9 mouse cellular contexts compared by ENCODE assay signal in the genomic region with DNA sequence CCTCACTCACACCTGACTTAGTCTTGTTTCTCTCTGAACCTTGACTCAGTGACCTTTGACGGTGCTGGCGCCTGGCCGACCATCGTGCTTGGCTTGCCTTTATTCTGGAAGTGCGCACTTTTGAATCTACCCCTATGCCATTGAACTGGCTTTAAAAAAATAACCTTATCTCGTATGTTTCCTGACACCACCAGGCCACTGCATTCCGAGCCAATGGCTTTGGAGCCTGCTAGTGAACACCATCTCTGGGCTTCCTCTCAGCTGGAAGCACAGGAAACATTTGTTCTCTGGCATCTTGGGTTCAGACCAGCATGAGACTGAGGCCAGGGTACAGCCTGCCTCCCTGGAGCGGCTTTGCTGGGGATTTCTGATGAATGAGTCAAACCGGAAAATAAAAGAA. TPM values are rescaled to one million over a fixed set of nuclear protein-coding genes. Genes with fewer than 3 reads are reported as not detected.
DNase-seq lines count a peak whose midpoint lies in the region; ATAC-seq lines count a peak whose summit lies in the region.
"Had no signal": no experiment of that assay in that cellular context is flagged by ENCODE, and none has a peak within 500 bp of the region (broad histone marks: within the 10 kb centered on the region; RNA-seq: fewer than 3 reads in every experiment).

No protein-coding gene starts in this region.

- peak; percentile 33; the same call in 1 of the 2 replicates for ATAC-seq in heart, embryonic 13.5 days (ENCODE audit: extremely low read depth, insufficient number of reproducible peaks, low FRiP score, low TSS enrichment)
- ATAC-seq in liver, embryonic 11.5 days (replicated peaks; ENCODE audit: low FRiP score): 0 out of 2 replicates have a peak, but pooled peaks have one; percentile 39
- ATAC-seq in hindbrain, embryonic 13.5 days (ENCODE audit: low FRiP score): no peak
- ATAC-seq in forebrain, embryonic 11.5 days (replicated peaks; ENCODE audit: low FRiP score): no peak

- no peak overlapping the region for H3K9ac ChIP-seq in heart, embryonic 13.5 days
- no peak overlapping the region for H3K9ac ChIP-seq in liver, embryonic 11.5 days (ENCODE audit: low read depth, low read length)
- H3K9ac ChIP-seq in hindbrain, embryonic 13.5 days: no peak overlapping the region
- H3K9ac ChIP-seq in forebrain, embryonic 11.5 days (ENCODE audit: low read length): no peak overlapping the region

- H3K4me3 ChIP-seq in brown adipose tissue, adult 24 weeks (ENCODE audit: insufficient read depth, low read depth, low read length): no peak overlapping the region
- H3K4me3 ChIP-seq in heart, embryonic 13.5 days: no peak overlapping the region
- H3K4me3 ChIP-seq in liver, embryonic 11.5 days (ENCODE audit: low read depth, low read length): no peak overlapping the region
- H3K4me3 ChIP-seq in hindbrain, embryonic 13.5 days: no peak overlapping the region
- H3K4me3 ChIP-seq in forebrain, embryonic 11.5 days (ENCODE audit: low read depth, low read length): no peak overlapping the region

- peak overlapping the region; percentile 100 for H3K27ac ChIP-seq in brown adipose tissue, adult 24 weeks (replicated peaks; ENCODE audit: low read depth, low read length)
- peak overlapping the region; percentile 77 for H3K27ac ChIP-seq in heart, embryonic 13.5 days (replicated peaks)
- H3K27ac ChIP-seq in liver, embryonic 11.5 days (ENCODE audit: low read depth, low read length): no peak overlapping the region
- no peak overlapping the region for H3K27ac ChIP-seq in hindbrain, embryonic 13.5 days
- no peak overlapping the region for H3K27ac ChIP-seq in forebrain, embryonic 11.5 days (ENCODE audit: low read depth, low read length)

- H3K4me1 ChIP-seq in brown adipose tissue, adult 24 weeks (ENCODE audit: control insufficient read depth, insufficient read depth, insufficient read length, low read length): peaks cover 58% of the 10 kb centered on the region
- H3K4me1 ChIP-seq in heart, embryonic 13.5 days: peaks cover 47% of the 10 kb centered on the region
- H3K4me1 ChIP-seq in liver, embryonic 11.5 days (replicated peaks; ENCODE audit: control insufficient read depth, insufficient read depth, low read length): peaks cover 10% of the 10 kb centered on the region
- peaks cover 34% of the 10 kb centered on the region for H3K4me1 ChIP-seq in hindbrain, embryonic 13.5 days (replicated peaks)
- 0 out of 2 replicates have a peak, but pooled peaks cover 3% of the 10 kb centered on the region for H3K4me1 ChIP-seq in forebrain, embryonic 11.5 days (replicated peaks; ENCODE audit: control insufficient read depth, insufficient read depth, low read length)

- H3K9me3 ChIP-seq in heart, embryonic 13.5 days: no peaks in the 10 kb centered on the region
- H3K9me3 ChIP-seq in liver, embryonic 11.5 days (ENCODE audit: control insufficient read depth, low read length): no peaks in the 10 kb centered on the region
- H3K9me3 ChIP-seq in hindbrain, embryonic 13.5 days: no peaks in the 10 kb centered on the region
- H3K9me3 ChIP-seq in forebrain, embryonic 11.5 days (ENCODE audit: control insufficient read depth, low read length): no peaks in the 10 kb centered on the region
- H3K9me3 ChIP-seq: G1E had no signal

- 39% methylated on average over 9 of the region's 9 CpGs for WGBS in heart, embryonic 13.5 days
- WGBS in liver, embryonic 11.5 days: 43% methylated on average over 9 of the region's 9 CpGs
- WGBS in hindbrain, embryonic 13.5 days: 74% methylated on average over 9 of the region's 9 CpGs
- 75% methylated on average over 9 of the region's 9 CpGs for WGBS in forebrain, embryonic 11.5 days

- H3K4me2 ChIP-seq in heart, embryonic 13.5 days: no peak overlapping the region
- no peak overlapping the region for H3K4me2 ChIP-seq in liver, embryonic 11.5 days
- no peak overlapping the region for H3K4me2 ChIP-seq in hindbrain, embryonic 13.5 days
- no peak overlapping the region for H3K4me2 ChIP-seq in forebrain, embryonic 11.5 days (ENCODE audit: low read depth, low read length, severe bottlenecking)

- H3K36me3 ChIP-seq in heart, embryonic 13.5 days: no peaks in the 10 kb centered on the region
- H3K36me3 ChIP-seq in liver, embryonic 11.5 days (ENCODE audit: control insufficient read depth, insufficient read depth, low read length): no peaks in the 10 kb centered on the region
- H3K36me3 ChIP-seq in hindbrain, embryonic 13.5 days: no peaks in the 10 kb centered on the region
- no peaks in the 10 kb centered on the region for H3K36me3 ChIP-seq in forebrain, embryonic 11.5 days (ENCODE audit: control insufficient read depth, insufficient read depth, low read length)
- H3K36me3 ChIP-seq: G1E had no signal

- DNase-seq in layer of hippocampus, adult 11-12 months (ENCODE audit: low spot score): peak; percentile 36
- DNase-seq in layer of hippocampus, postnatal 36 days: no peak
- no peak for DNase-seq in liver, embryonic 11.5 days (ENCODE audit: low spot score)
- DNase-seq in testis, postnatal 14 days (ENCODE audit: low spot score): peak; percentile 51
- no peak for DNase-seq in forebrain, embryonic 11.5 days (ENCODE audit: low spot score)

- no peaks in the 10 kb centered on the region for H3K27me3 ChIP-seq in heart, embryonic 13.5 days (replicated peaks)
- H3K27me3 ChIP-seq in liver, embryonic 11.5 days (replicated peaks; ENCODE audit: control insufficient read depth, insufficient read depth, low read length): no peaks in the 10 kb centered on the region
- no peaks in the 10 kb centered on the region for H3K27me3 ChIP-seq in hindbrain, embryonic 13.5 days
- H3K27me3 ChIP-seq in forebrain, embryonic 11.5 days (ENCODE audit: control insufficient read depth, insufficient read depth, low read length): no peaks in the 10 kb centered on the region

RNA-seq across cellular contexts. Expression of gene Pomgnt2, which starts 25.9 kb away (rescaled TPM):
- total RNA-seq in layer of hippocampus, postnatal 36 days (2021): 10 to 100 TPM; 41.2 to 44.0 TPM
- polyA plus RNA-seq in brown adipose tissue, adult 24 weeks (2012; ENCODE audit: insufficient read depth, insufficient read length, missing spikeins): 4.0 and 6.3 TPM in 2 replicates
- 11.7 and 12.4 TPM in 2 replicates for polyA plus RNA-seq in heart, embryonic 13.5 days (2015; fragmentation: Nextera tagmentation; extraction: Ambion mirVana)
- polyA plus RNA-seq in liver, embryonic 11.5 days (2014; fragmentation: Nextera tagmentation; extraction: Ambion mirVana): 5.1 and 6.1 TPM in 2 replicates
- polyA plus RNA-seq in hindbrain, embryonic 13.5 days (2015; fragmentation: Nextera tagmentation; extraction: Ambion mirVana): 23.4 and 25.2 TPM in 2 replicates
- polyA plus RNA-seq in forebrain, embryonic 11.5 days (2014; fragmentation: Nextera tagmentation; extraction: Ambion mirVana): 12.9 and 14.6 TPM in 2 replicates
- polyA plus RNA-seq: G1E had no signal

Comparison
In these comparisons a context has a peak if more than half of its experiments do, and no peak if none do; other contexts are left out.
1. DNase-seq: peak in layer of hippocampus, adult 11-12 months (single experiment) and testis, postnatal 14 days (single experiment); none in layer of hippocampus, postnatal 36 days (0 of 2), liver, embryonic 11.5 days (single experiment) and forebrain, embryonic 11.5 days (single experiment).
2. H3K27ac ChIP-seq: peak in brown adipose tissue, adult 24 weeks (single experiment) and heart, embryonic 13.5 days (single experiment); none in liver, embryonic 11.5 days (single experiment), hindbrain, embryonic 13.5 days (single experiment) and forebrain, embryonic 11.5 days (single experiment).
3. ATAC-seq: peak in heart, embryonic 13.5 days (single experiment) and liver, embryonic 11.5 days (single experiment); none in hindbrain, embryonic 13.5 days (single experiment) and forebrain, embryonic 11.5 days (single experiment).